Mouse (Mus musculus): ENCODE measurements around the gene Trmt10a.

- TF ChIP-seq CTCF (IDR thresholded peaks at IDR 0.05; ENCODE audit: insufficient read depth, low read length) (no peak), POLR2A (IDR thresholded peaks at IDR 0.05; ENCODE audit: borderline replicate concordance, extremely low read depth, low read depth, low read length) (no peak)
These were observed 47.9 kb upstream of the Trmt10a start for GRCm38 (mm10) chr3:138095301-138095700.
